Mouse (Mus musculus) cerebellum, adult 2 months (tissue): ENCODE measurements around the gene Ramp1.
A peak's percentile ranks its signal among the peaks of the same experiment; 100 is the strongest.

ENCODE experiments used
- CTCF ChIP-seq: fragments of 200-500 bp; IDR thresholded peaks from 2 replicates; pipeline ENCODE4 v1.5.1; 2011; ENCODE audit warnings: low read depth, mild to moderate bottlenecking, control low read depth, low read length, moderate library complexity, borderline replicate concordance; ENCODE audit not compliant: insufficient read depth
- POLR2A ChIP-seq: fragments of 200-500 bp; IDR thresholded peaks from 2 replicates; pipeline ENCODE4 v1.6.1; 2011; ENCODE audit warnings: low read length, control low read depth, borderline replicate concordance; ENCODE audit not compliant: insufficient read depth

- TF ChIP-seq CTCF (peak; percentile 30; the same call in 1 of the 2 replicates), POLR2A (peak; percentile 93)
These were observed 70.2 kb downstream of the Ramp1 start, which contains the start of gene Ube2f for GRCm38 (mm10) chr1:91249564-91250414.
